ENCODE assay signal across 11 mouse cellular contexts in genomic region chr4:155151845-155152244, GRCm38 (mm10).
DNase-seq lines count a peak whose midpoint lies in the region; ATAC-seq and TF ChIP-seq lines count a peak whose summit lies in the region.
"Had no signal": no experiment of that assay in that cellular context is flagged by ENCODE, and none has a peak within 500 bp of the region (broad histone marks: within the 10 kb centered on the region; RNA-seq: fewer than 3 reads in every experiment).

No protein-coding gene starts in this region.

- ATAC-seq in heart, embryonic 13.5 days (ENCODE audit: extremely low read depth, insufficient number of reproducible peaks, low FRiP score, low TSS enrichment): no peak
- no peak for ATAC-seq in embryonic facial prominence, embryonic 14.5 days (ENCODE audit: low read depth)
- ATAC-seq in lung, postnatal 0 days: peak; percentile 7
- ATAC-seq: forebrain, embryonic 14.5 days; liver, embryonic 12.5 days had no signal

- H3K79me2 ChIP-seq in MEL (ENCODE audit: control insufficient read depth, insufficient read depth, low read length, poor library complexity): peaks cover 5% of the 10 kb centered on the region; the same call in 1 of the 2 replicates

- no peak for TF ChIP-seq EP300 in MEL (IDR thresholded peaks at IDR 0.05; ENCODE audit: low read depth in 1 of 2, low read length in 2 of 2)
- TF ChIP-seq EP300 in lung, postnatal 0 days (IDR thresholded peaks at IDR 0.05): peak; percentile 38; the same call in 1 of the 2 replicates

- WGBS in heart, embryonic 13.5 days: 34% methylated on average over 4 of the region's 4 CpGs
- WGBS in embryonic facial prominence, embryonic 14.5 days: 58% methylated on average over 4 of the region's 4 CpGs
- WGBS in lung, postnatal 0 days: 19% methylated on average over 4 of the region's 4 CpGs

- peaks cover 43% of the 10 kb centered on the region for H3K36me3 ChIP-seq in heart, embryonic 13.5 days
- peaks cover 0 to 5% of the 10 kb centered on the region in 2 experiments; a peak in 2 of 4 replicates for H3K36me3 ChIP-seq in MEL (ENCODE audit: control insufficient read depth in 1 of 2, insufficient read depth in 2 of 2, low read length in 2 of 2)
- peaks cover 31% of the 10 kb centered on the region for H3K36me3 ChIP-seq in embryonic facial prominence, embryonic 14.5 days (ENCODE audit: control insufficient read depth, insufficient read depth, low read length)
- H3K36me3 ChIP-seq in lung, postnatal 0 days (ENCODE audit: insufficient read depth, low read length): peaks cover 13% of the 10 kb centered on the region

- TF ChIP-seq CTCF in MEL (IDR thresholded peaks at IDR 0.05 in 2 of 3, conservative IDR thresholded peaks at IDR 0.05 in 1 of 3; ENCODE audit: control insufficient read depth in 1 of 3, insufficient read depth in 1 of 3, low read depth in 2 of 3, low read length in 3 of 3, poor library complexity in 1 of 3, severe bottlenecking in 1 of 3): no peak
- no peak; the same call in 1 of the 2 replicates for TF ChIP-seq CTCF in lung, postnatal 0 days (IDR thresholded peaks at IDR 0.05)

- no peak for TF ChIP-seq RAD21 in MEL (IDR thresholded peaks at IDR 0.05; ENCODE audit: low read depth, low read length)

- no peak overlapping the region for H3K4me3 ChIP-seq in heart, embryonic 13.5 days
- H3K4me3 ChIP-seq in MEL (ENCODE audit: control insufficient read depth in 1 of 2, insufficient read depth in 1 of 2, low read depth in 2 of 2, low read length in 2 of 2): no peak overlapping the region
- no peak overlapping the region for H3K4me3 ChIP-seq in embryonic facial prominence, embryonic 14.5 days (ENCODE audit: low read depth, low read length)
- no peak overlapping the region for H3K4me3 ChIP-seq in lung, postnatal 0 days (ENCODE audit: low read depth, low read length)

- H3K27ac ChIP-seq in heart, embryonic 13.5 days (replicated peaks): peak overlapping the region; percentile 85
- H3K27ac ChIP-seq in MEL (ENCODE audit: control insufficient read depth, low read depth, low read length): no peak overlapping the region
- peak overlapping the region; percentile 90; the same call in 1 of the 2 replicates for H3K27ac ChIP-seq in embryonic facial prominence, embryonic 14.5 days (replicated peaks; ENCODE audit: low read depth, low read length)
- H3K27ac ChIP-seq in lung, postnatal 0 days (ENCODE audit: low read length): peak overlapping the region; percentile 94
- H3K27ac ChIP-seq: liver, embryonic 12.5 days had no signal

- peaks cover 55% of the 10 kb centered on the region for H3K4me1 ChIP-seq in heart, embryonic 13.5 days
- H3K4me1 ChIP-seq in MEL (ENCODE audit: control insufficient read depth in 1 of 2, insufficient read depth in 2 of 2, low read length in 2 of 2): peaks cover 13 to 24% of the 10 kb centered on the region in 2 experiments
- peaks cover 19% of the 10 kb centered on the region for H3K4me1 ChIP-seq in embryonic facial prominence, embryonic 14.5 days (ENCODE audit: control insufficient read depth, insufficient read depth, low read length)
- H3K4me1 ChIP-seq in lung, postnatal 0 days (ENCODE audit: insufficient read depth, low read depth, low read length): peaks cover 40% of the 10 kb centered on the region

- H3K9me3 ChIP-seq in heart, embryonic 13.5 days: no peaks in the 10 kb centered on the region
- H3K9me3 ChIP-seq in MEL (replicated peaks; ENCODE audit: insufficient read depth, low read length): no peaks in the 10 kb centered on the region
- no peaks in the 10 kb centered on the region for H3K9me3 ChIP-seq in embryonic facial prominence, embryonic 14.5 days (ENCODE audit: control insufficient read depth, low read length)
- H3K9me3 ChIP-seq in lung, postnatal 0 days (ENCODE audit: low read length): no peaks in the 10 kb centered on the region
- H3K9me3 ChIP-seq: liver, embryonic 12.5 days had no signal

- H3K4me2 ChIP-seq in heart, embryonic 13.5 days: peak overlapping the region; percentile 85
- peak overlapping the region; percentile 86; the same call in 1 of the 2 replicates for H3K4me2 ChIP-seq in embryonic facial prominence, embryonic 14.5 days (ENCODE audit: low read depth, low read length)
- peak overlapping the region; percentile 83 for H3K4me2 ChIP-seq in lung, postnatal 0 days (replicated peaks; ENCODE audit: low read depth, low read length)

- H3K9ac ChIP-seq in heart, embryonic 13.5 days: peak overlapping the region; percentile 87
- H3K9ac ChIP-seq in MEL (ENCODE audit: control insufficient read depth, low read depth, low read length, poor library complexity, severe bottlenecking): no peak overlapping the region
- H3K9ac ChIP-seq in embryonic facial prominence, embryonic 14.5 days (ENCODE audit: low read depth, low read length): no peak overlapping the region
- H3K9ac ChIP-seq in lung, postnatal 0 days (replicated peaks; ENCODE audit: low read depth): 0 out of 2 replicates have a peak overlapping the region, but pooled peaks have one; percentile 26

- DNase-seq in heart, adult 9 months (ENCODE audit: low spot score in 2 of 2): no peak
- DNase-seq in MEL (ENCODE audit: low read depth, low spot score): peak; percentile 37
- DNase-seq in embryonic facial prominence, embryonic 14.5 days (ENCODE audit: low spot score): no peak
- DNase-seq in lung, postnatal 0 days (ENCODE audit: low spot score): peak; percentile 92
- DNase-seq in adrenal gland, adult 2 months: no peak
- DNase-seq in spleen, postnatal 10 days (ENCODE audit: low spot score in 2 of 2): no peak
- DNase-seq: right cerebral cortex, postnatal 14 days; thymus, postnatal 4 days had no signal

- H3K27me3 ChIP-seq in heart, embryonic 13.5 days (replicated peaks): no peaks in the 10 kb centered on the region
- no peaks in the 10 kb centered on the region for H3K27me3 ChIP-seq in MEL (ENCODE audit: control insufficient read depth in 1 of 2, insufficient read depth in 2 of 2, low read length in 2 of 2)
- H3K27me3 ChIP-seq in embryonic facial prominence, embryonic 14.5 days (replicated peaks; ENCODE audit: control insufficient read depth, insufficient read depth, low read length): no peaks in the 10 kb centered on the region
- H3K27me3 ChIP-seq in lung, postnatal 0 days (replicated peaks; ENCODE audit: insufficient read depth, low read length): no peaks in the 10 kb centered on the region

- no peak for TF ChIP-seq POLR2A in MEL (IDR thresholded peaks at IDR 0.05; ENCODE audit: control insufficient read depth in 1 of 2, insufficient read depth in 1 of 2, low read depth in 1 of 2, low read length in 2 of 2, poor library complexity in 1 of 2)

TF ChIP-seq in MEL, 35 proteins besides CTCF, POLR2A, EP300 and RAD21:
- TF ChIP-seq ZMIZ1 (IDR thresholded peaks at IDR 0.05; ENCODE audit: low read depth, low read length): no peak
- TF ChIP-seq JUND (IDR thresholded peaks at IDR 0.05; ENCODE audit: low read depth, low read length): no peak
- TF ChIP-seq MYC (IDR thresholded peaks at IDR 0.05; ENCODE audit: low read depth, low read length): no peak
- no peak for TF ChIP-seq ELF1 (IDR thresholded peaks at IDR 0.05; ENCODE audit: low read depth, low read length)
- TF ChIP-seq TAL1 (IDR thresholded peaks at IDR 0.05; ENCODE audit: low read length): no peak
- no peak for TF ChIP-seq MEF2A (IDR thresholded peaks at IDR 0.05; ENCODE audit: extremely low read depth, insufficient replicate concordance, low read depth, low read length, poor library complexity, severe bottlenecking)
- no peak for TF ChIP-seq NELFE (IDR thresholded peaks at IDR 0.05; ENCODE audit: low read depth, low read length)
- TF ChIP-seq E2F4 (IDR thresholded peaks at IDR 0.05; ENCODE audit: borderline replicate concordance, low read depth, low read length): no peak

Comparison
In these comparisons a context has a peak if more than half of its experiments do, and no peak if none do; other contexts are left out.
1. H3K9ac ChIP-seq: peak in heart, embryonic 13.5 days (single experiment) and lung, postnatal 0 days (single experiment); none in MEL (single experiment) and embryonic facial prominence, embryonic 14.5 days (single experiment).
2. DNase-seq: peak in MEL (single experiment) and lung, postnatal 0 days (single experiment); none in heart, adult 9 months (0 of 2), embryonic facial prominence, embryonic 14.5 days (single experiment), adrenal gland, adult 2 months (single experiment) and spleen, postnatal 10 days (0 of 2).
3. Peak in every context shown above with its lines, with median percentiles within 50 percentile points of each other: H3K4me2 ChIP-seq.